Mouse (Mus musculus) lung, embryonic 16.5 days (tissue): ENCODE results near the gene Ak1. TPM values are rescaled to one million over a fixed set of nuclear protein-coding genes. Genes with fewer than 3 reads are reported as not detected.

Experiments
- ATAC-seq: fragments of 200-750 bp; cut with Nextera tagmentation; 2 replicates; pipeline ENCODE4 v1.8.0; 2017; ENCODE audit warnings: low read depth, mild to moderate bottlenecking, moderate library complexity
- H3K27ac ChIP-seq: fragments of 300-500 bp; sonication (generic); 2 replicates; pipeline ENCODE4 v1.5.1; 2014; ENCODE audit warnings: mild to moderate bottlenecking, control low read depth, low read length
- H3K27me3 ChIP-seq: fragments of 300-500 bp; sonication (generic); 2 replicates; pipeline ENCODE4 v1.6.1; 2014; ENCODE audit warnings: low read depth, low read length, mixed read lengths; ENCODE audit not compliant: control insufficient read depth, insufficient read depth
- H3K36me3 ChIP-seq: fragments of 300-500 bp; sonication (generic); 2 replicates; pipeline ENCODE4 v1.6.1; 2014; ENCODE audit warnings: low read length; ENCODE audit not compliant: control insufficient read depth, insufficient read depth
- H3K4me1 ChIP-seq: fragments of 300-500 bp; sonication (generic); replicated peaks from 2 replicates; pipeline ENCODE4 v1.6.1; 2014; ENCODE audit warnings: low read length, mixed read lengths; ENCODE audit not compliant: control insufficient read depth, insufficient read depth
- H3K4me2 ChIP-seq: fragments of 300-500 bp; sonication (generic); 2 replicates; pipeline ENCODE4 v1.6.1; 2014; ENCODE audit warnings: low read depth, low read length, control low read depth
- H3K4me3 ChIP-seq: fragments of 300-500 bp; sonication (generic); 2 replicates; pipeline ENCODE4 v1.5.1; 2014; ENCODE audit warnings: mild to moderate bottlenecking, low read length, control low read depth
- H3K9ac ChIP-seq: fragments of 300-500 bp; sonication (generic); 2 replicates; pipeline ENCODE4 v1.6.1; 2014; ENCODE audit warnings: low read length, control low read depth
- H3K9me3 ChIP-seq: fragments of 300-500 bp; sonication (generic); 2 replicates; pipeline ENCODE4 v1.6.1; 2016; ENCODE audit warnings: low read length; ENCODE audit not compliant: control insufficient read depth
- WGBS: fragments of 180-500 bp; shearing (Covaris S2); extraction: QIAGEN DNeasy Blood & Tissue Kit; methylation state at CpG from one replicate; pipeline ENCODE4 v1.1.7; 2014; 5-methylcytosine and 5-hydroxymethylcytosine counted together
- microRNA counts: library from miRNA; unstranded; fragments of <30 nt; microRNA quantifications from one replicate; lab custom pipeline; 2016
- microRNA-seq: library from miRNA; unstranded; fragments of <30 nt; microRNA quantifications from one replicate; pipeline ENCODE4, GENCODE M21; 2016
- polyA plus RNA-seq: library from polyadenylated mRNA; unstranded; fragments of >200 nt; fragmentation: Nextera tagmentation; extraction: Ambion mirVana; gene quantifications from 2 replicates; pipeline ENCODE4 v1.2.1, GENCODE M21; 2015

The Ak1 gene
- polyA plus RNA-seq, 1 experiment from 2014 or later, result 67.2 TPM

- Histone ChIP-seq H3K4me1 (peaks cover 5% of the 10 kb centered on the region; the same call in 1 of the 2 replicates), H3K27me3 (no peaks in the 10 kb centered on the region), H3K4me2 (no peak overlapping the region), H3K36me3 (peaks cover 43% of the 10 kb centered on the region), H3K27ac (no peak overlapping the region), H3K9me3 (no peaks in the 10 kb centered on the region), H3K4me3 (no peak overlapping the region), H3K9ac (no peak overlapping the region)
- no peak for ATAC-seq
- 58% methylated on average over 6 of the region's 6 CpGs for WGBS
Measured at GRCm38 (mm10) chr2:32681754-32682153, 60.2 kb downstream of the Ak1 start.

GRCm38 (mm10) chr2:32682721-32683417 is 61.3 kb downstream of the Ak1 start:
- 83% methylated on average over 14 of the region's 14 CpGs for WGBS
- H3K9me3 ChIP-seq, result no peaks in the 10 kb centered on the region
- H3K36me3 ChIP-seq, result peaks cover 51% of the 10 kb centered on the region
- no peaks in the 10 kb centered on the region for H3K27me3 ChIP-seq
- no peak overlapping the region for H3K4me2 ChIP-seq
- ATAC-seq, result no peak
- H3K9ac ChIP-seq, result no peak overlapping the region
- no peak overlapping the region for H3K27ac ChIP-seq
- no peak overlapping the region for H3K4me3 ChIP-seq
- H3K4me1 ChIP-seq, result peaks cover 5% of the 10 kb centered on the region; the same call in 1 of the 2 replicates

- WGBS, result 89% methylated on average over 10 of the region's 10 CpGs
- no peak overlapping the region for H3K4me3 ChIP-seq
- H3K9me3 ChIP-seq, result no peaks in the 10 kb centered on the region
- H3K4me1 ChIP-seq, result peaks cover 5% of the 10 kb centered on the region; the same call in 1 of the 2 replicates
- no peaks in the 10 kb centered on the region for H3K27me3 ChIP-seq
- H3K9ac ChIP-seq, result no peak overlapping the region
- peaks cover 47% of the 10 kb centered on the region for H3K36me3 ChIP-seq
- no peak overlapping the region for H3K4me2 ChIP-seq
- no peak overlapping the region for H3K27ac ChIP-seq
- no peak for ATAC-seq
Measured at GRCm38 (mm10) chr2:32683701-32684100, 62.1 kb downstream of the Ak1 start.

MicroRNA genes within 50 kb of the gene (microRNA counts, 519-probe panel; counts per million panel counts)
- microRNA mmu-miR-1954 (lab: Ali Mortazavi, UCI), result not detected

Small RNA genes within 50 kb of the gene (microRNA-seq; reads per million reads assigned to microRNA genes)
- not detected for gene Gm47291
- not detected for gene Mir1954

Other genes with a start within 250 kb of the Ak1 start
- 34.0 and 36.4 TPM in 2 replicates for gene 1110008P14Rik, start 239.8 kb upstream of the Ak1 start, polyA plus RNA-seq
- gene Lcn2, start 233.5 kb upstream of the Ak1 start, polyA plus RNA-seq, result 1.8 and 5.6 TPM in 2 replicates
- 20.6 and 23.9 TPM in 2 replicates for gene Ptges2, start 225.9 kb upstream of the Ak1 start, polyA plus RNA-seq
- gene Naif1, start 171.3 kb upstream of the Ak1 start, polyA plus RNA-seq, result 6.5 and 6.8 TPM in 2 replicates
- gene Slc25a25, start 170.3 kb upstream of the Ak1 start, polyA plus RNA-seq, result 16.0 and 17.5 TPM in 2 replicates
- 11.9 and 12.7 TPM in 2 replicates for gene Fam102a, start 86.4 kb upstream of the Ak1 start, polyA plus RNA-seq
- 106 and 109 TPM in 2 replicates for gene Dpm2, start 50.9 kb upstream of the Ak1 start, polyA plus RNA-seq
- gene Pip5kl1, start 47.0 kb upstream of the Ak1 start, polyA plus RNA-seq, result 0.15 and 0.34 TPM in 2 replicates
- not detected in 2 replicates for gene 9430097D07Rik, start 46.1 kb upstream of the Ak1 start, polyA plus RNA-seq
- gene St6galnac4, start 34.7 kb upstream of the Ak1 start, polyA plus RNA-seq, result 26.0 and 28.1 TPM in 2 replicates
- gene St6galnac6, start 22.0 kb upstream of the Ak1 start, polyA plus RNA-seq, result 25.4 and 26.3 TPM in 2 replicates
- 108 and 120 TPM in 2 replicates for gene Eng, start 24.8 kb downstream of the Ak1 start, polyA plus RNA-seq
- 22.0 and 25.5 TPM in 2 replicates for gene Fpgs, start 82.4 kb downstream of the Ak1 start, polyA plus RNA-seq
- 77.2 and 85.1 TPM in 2 replicates for gene Cdk9, start 91.3 kb downstream of the Ak1 start, polyA plus RNA-seq
- gene Sh2d3c, start 99.3 kb downstream of the Ak1 start, polyA plus RNA-seq, result 43.2 and 46.2 TPM in 2 replicates
- gene 6330409D20Rik, start 119.3 kb downstream of the Ak1 start, polyA plus RNA-seq, result 0.34 and 0.43 TPM in 2 replicates
- gene Tor2a, start 135.5 kb downstream of the Ak1 start, polyA plus RNA-seq, result 61.7 and 63.5 TPM in 2 replicates
- 1.2 and 2.1 TPM in 2 replicates for gene Ttc16, start 153.9 kb downstream of the Ak1 start, polyA plus RNA-seq
- 4.1 and 4.5 TPM in 2 replicates for gene Ptrh1, start 154.0 kb downstream of the Ak1 start, polyA plus RNA-seq
- 2.1 and 2.4 TPM in 2 replicates for gene Cfap157, start 162.7 kb downstream of the Ak1 start, polyA plus RNA-seq
- 21.9 and 24.1 TPM in 2 replicates for gene Stxbp1, start 225.5 kb downstream of the Ak1 start, polyA plus RNA-seq